8 mouse cellular contexts compared by ENCODE assay signal in the genomic region with DNA sequence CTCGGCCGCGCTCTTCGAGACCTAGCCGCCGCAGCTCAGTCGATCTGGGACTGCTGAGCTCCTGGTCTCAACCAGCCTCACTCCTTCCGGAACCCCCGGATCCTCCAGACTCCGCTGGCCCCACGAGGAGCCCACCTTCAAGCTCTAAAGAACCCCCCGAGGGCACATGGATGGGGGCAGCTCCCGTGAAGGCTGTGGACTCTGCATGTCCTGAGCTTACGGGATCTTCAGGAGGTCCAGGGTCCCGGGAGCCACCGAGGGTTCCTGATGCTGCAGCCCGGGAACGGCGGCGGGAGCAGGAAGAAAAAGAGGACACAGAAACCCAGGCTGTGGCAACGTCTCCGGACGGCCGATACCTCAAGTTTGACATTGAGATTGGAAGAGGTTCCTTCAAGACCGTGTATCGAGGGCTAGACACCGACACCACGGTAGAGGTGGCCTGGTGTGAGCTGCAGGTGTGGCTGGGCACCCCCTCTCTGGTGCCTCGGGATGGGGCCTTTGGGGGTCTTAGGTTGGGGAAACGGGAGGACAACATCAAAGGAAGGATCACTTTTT. TPM values are rescaled to one million over a fixed set of nuclear protein-coding genes. Genes with fewer than 3 reads are reported as not detected.
DNase-seq lines count a peak whose midpoint lies in the region; ATAC-seq and TF ChIP-seq lines count a peak whose summit lies in the region.

No protein-coding gene starts in this region.

- no peak for DNase-seq in left cerebral cortex, adult 2 months (ENCODE audit: extremely low spot score in 1 of 2, low spot score in 2 of 2)
- no peak for DNase-seq in left cerebral cortex, adult 11 months (ENCODE audit: low spot score)
- no peak for DNase-seq in Muller cell, postnatal 12 days (ENCODE audit: inconsistent ontology term)
- no peak for DNase-seq in spleen, adult 12 weeks (ENCODE audit: low spot score)
- no peak for DNase-seq in adrenal gland, adult 18-20 months (ENCODE audit: low spot score in 2 of 2)

- WGBS in kidney, embryonic 16.5 days: under 1% methylated on average over 30 of the region's 30 CpGs

- H3K4me1 ChIP-seq in erythroblast, embryonic 14.5 days (ENCODE audit: control insufficient read depth): peaks cover 79% of the 10 kb centered on the region
- H3K4me1 ChIP-seq in kidney, embryonic 16.5 days (ENCODE audit: insufficient read depth, low read length): peaks cover 77% of the 10 kb centered on the region

- peak overlapping the region; percentile 98 for H3K4me2 ChIP-seq in kidney, embryonic 16.5 days (replicated peaks; ENCODE audit: low read depth, low read length)
- H3K4me2 ChIP-seq in myocyte (ENCODE audit: low read depth): peak overlapping the region; percentile 70

- intact Hi-C loops in left cerebral cortex, adult 2 months (cut with DNase I): no loop called here

- H3K9me3 ChIP-seq in erythroblast, embryonic 14.5 days (ENCODE audit: control insufficient read depth, low read length): peaks cover 12% of the 10 kb centered on the region
- no peaks in the 10 kb centered on the region for H3K9me3 ChIP-seq in kidney, embryonic 16.5 days (ENCODE audit: low read length)

- no peaks in the 10 kb centered on the region for H3K79me2 ChIP-seq in myocyte (ENCODE audit: control insufficient read depth, insufficient read depth)

- peaks cover 50% of the 10 kb centered on the region for H3K36me3 ChIP-seq in erythroblast, embryonic 14.5 days (ENCODE audit: control insufficient read depth)
- peaks cover 7% of the 10 kb centered on the region for H3K36me3 ChIP-seq in kidney, embryonic 16.5 days (ENCODE audit: insufficient read depth, low read length)
- H3K36me3 ChIP-seq in myocyte (ENCODE audit: control insufficient read depth, insufficient read depth): no peaks in the 10 kb centered on the region

- peak overlapping the region; percentile 91 for H3K9ac ChIP-seq in kidney, embryonic 16.5 days (replicated peaks; ENCODE audit: low read length)

- no peak for TF ChIP-seq CTCF in left cerebral cortex, adult 2 months (IDR thresholded peaks at IDR 0.05)

- no peak overlapping the region for H3ac ChIP-seq in myocyte (ENCODE audit: control insufficient read depth, insufficient read length)

- peak; percentile 29; the same call in 1 of the 2 replicates for ATAC-seq in kidney, embryonic 16.5 days (ENCODE audit: low FRiP score, low TSS enrichment)

- H3K27ac ChIP-seq in left cerebral cortex, adult 2 months: peak overlapping the region; percentile 19; the same call in 1 of the 2 replicates
- H3K27ac ChIP-seq in kidney, embryonic 16.5 days (ENCODE audit: low read length): peak overlapping the region; percentile 98

- TF ChIP-seq POLR2A in myocyte (IDR thresholded peaks at IDR 0.05; ENCODE audit: insufficient read length, low read depth): no peak

- peaks cover 54% of the 10 kb centered on the region for H3K27me3 ChIP-seq in erythroblast, embryonic 14.5 days (ENCODE audit: control insufficient read depth)
- H3K27me3 ChIP-seq in kidney, embryonic 16.5 days (ENCODE audit: insufficient read depth, low read length): peaks cover 20% of the 10 kb centered on the region
- H3K27me3 ChIP-seq in myocyte (ENCODE audit: control insufficient read depth, insufficient read depth, insufficient read length): peaks cover 42% of the 10 kb centered on the region

- peak overlapping the region; percentile 53 for H3K4me3 ChIP-seq in left cerebral cortex, adult 2 months
- H3K4me3 ChIP-seq in erythroblast, embryonic 14.5 days (replicated peaks): peak overlapping the region; percentile 82
- peak overlapping the region; percentile 78 for H3K4me3 ChIP-seq in kidney, embryonic 16.5 days (ENCODE audit: low read length)
- no peak overlapping the region for H3K4me3 ChIP-seq in myocyte

TF ChIP-seq in myocyte, 11 proteins besides CTCF, POLR2A, EP300 and RAD21:
- TF ChIP-seq TCF3 (IDR thresholded peaks at IDR 0.05; ENCODE audit: insufficient read length, low read depth): no peak
- TF ChIP-seq MAX (IDR thresholded peaks at IDR 0.05; ENCODE audit: low read depth): no peak
- no peak for TF ChIP-seq REST (IDR thresholded peaks at IDR 0.05; ENCODE audit: insufficient read depth, insufficient read length)
- no peak for TF ChIP-seq MYOD1 (IDR thresholded peaks at IDR 0.05; ENCODE audit: control insufficient read depth in 1 of 3, insufficient read length in 2 of 3, low read depth in 2 of 3)
- no peak for TF ChIP-seq CEBPB (IDR thresholded peaks at IDR 0.05; ENCODE audit: insufficient read depth, poor library complexity, severe bottlenecking)
- no peak for TF ChIP-seq SRF (IDR thresholded peaks at IDR 0.05; ENCODE audit: control insufficient read depth, insufficient read length, low read depth)
- TF ChIP-seq E2F4 (IDR thresholded peaks at IDR 0.05; ENCODE audit: insufficient read depth): no peak
- no peak for TF ChIP-seq USF1 (IDR thresholded peaks at IDR 0.05; ENCODE audit: low read depth)
- no peak for TF ChIP-seq POLR2AphosphoS2 (IDR thresholded peaks at IDR 0.05; ENCODE audit: insufficient read length, low read depth)
- TF ChIP-seq MYOG (IDR thresholded peaks at IDR 0.05; ENCODE audit: control insufficient read depth in 1 of 3, insufficient read depth in 1 of 3, insufficient read length in 2 of 3, low read depth in 2 of 3): no peak
- no peak for TF ChIP-seq TCF12 (IDR thresholded peaks at IDR 0.05; ENCODE audit: insufficient read depth, poor library complexity, severe bottlenecking)

RNA-seq across cellular contexts. Expression of gene Wnk4, which starts 0.5 kb away (rescaled TPM):
- 1 to 10 TPM; 4.5 to 8.0 TPM for total RNA-seq in left cerebral cortex, adult 2 months (2021)
- 14.8 and 19.5 TPM in 2 replicates for polyA plus RNA-seq in erythroblast, embryonic 14.5 days (2012)
- polyA plus RNA-seq in kidney, embryonic 16.5 days (2015; fragmentation: Nextera tagmentation; extraction: Ambion mirVana): 30.5 and 39.5 TPM in 2 replicates
- 0.19 TPM for polyA plus RNA-seq in myocyte (2012; fragmentation: generic; extraction: Trizol)
- 1 to 10 TPM; 4.1 to 4.6 TPM for total RNA-seq in adrenal gland, adult 18-20 months (2021)

RNA-seq across cellular contexts. Expression of gene Vps25, which starts 7.4 kb away (rescaled TPM):
- total RNA-seq in left cerebral cortex, adult 2 months (2021): 10 to 100 TPM; 59.3 to 61.0 TPM
- polyA plus RNA-seq in erythroblast, embryonic 14.5 days (2012): 16.1 and 19.2 TPM in 2 replicates
- 154 TPM in 2 replicates for polyA plus RNA-seq in kidney, embryonic 16.5 days (2015; fragmentation: Nextera tagmentation; extraction: Ambion mirVana)
- polyA plus RNA-seq in myocyte (2012; fragmentation: generic; extraction: Trizol): 141 TPM
- 100 to 1,000 TPM in 1 of 2 experiments, 10 to 100 TPM in 1; 89.3 to 113 TPM for total RNA-seq in adrenal gland, adult 18-20 months (2021)

RNA-seq across cellular contexts. Expression of gene Ramp2, which starts 15.1 kb away (rescaled TPM):
- 10 to 100 TPM; 35.7 to 40.8 TPM for total RNA-seq in left cerebral cortex, adult 2 months (2021)
- polyA plus RNA-seq in erythroblast, embryonic 14.5 days (2012): 0.07 and 0.09 TPM in 2 replicates
- polyA plus RNA-seq in kidney, embryonic 16.5 days (2015; fragmentation: Nextera tagmentation; extraction: Ambion mirVana): 246 and 270 TPM in 2 replicates
- polyA plus RNA-seq in myocyte (2012; fragmentation: generic; extraction: Trizol): 2.5 TPM
- 10 to 100 TPM; 38.3 to 41.4 TPM for total RNA-seq in adrenal gland, adult 18-20 months (2021)

RNA-seq across cellular contexts. Expression of gene Cntd1, which starts 17.9 kb away (rescaled TPM):
- total RNA-seq in left cerebral cortex, adult 2 months (2021): under 1 TPM; 0.44 to 0.81 TPM
- polyA plus RNA-seq in erythroblast, embryonic 14.5 days (2012): 0.02 TPM in 1 of 2 replicates, not detected in the other
- polyA plus RNA-seq in kidney, embryonic 16.5 days (2015; fragmentation: Nextera tagmentation; extraction: Ambion mirVana): 1.7 and 3.2 TPM in 2 replicates
- 0.07 TPM for polyA plus RNA-seq in myocyte (2012; fragmentation: generic; extraction: Trizol)
- total RNA-seq in adrenal gland, adult 18-20 months (2021): under 1 TPM; 0.33 to 0.99 TPM

RNA-seq across cellular contexts. Expression of gene Coa3, which starts 18.0 kb away (rescaled TPM):
- 10 to 100 TPM; 97.5 to 98.4 TPM for total RNA-seq in left cerebral cortex, adult 2 months (2021)
- 2.2 and 4.5 TPM in 2 replicates for polyA plus RNA-seq in erythroblast, embryonic 14.5 days (2012)
- polyA plus RNA-seq in kidney, embryonic 16.5 days (2015; fragmentation: Nextera tagmentation; extraction: Ambion mirVana): 197 and 200 TPM in 2 replicates
- polyA plus RNA-seq in myocyte (2012; fragmentation: generic; extraction: Trizol): 155 TPM
- total RNA-seq in adrenal gland, adult 18-20 months (2021): 10 to 100 TPM; 79.9 to 86.3 TPM

Comparison
In these comparisons a context has a peak if more than half of its experiments do, and no peak if none do; other contexts are left out.
1. RNA of gene Wnk4, which starts 0.5 kb away (polyA plus RNA-seq): 30.5 to 39.5 TPM in kidney, embryonic 16.5 days and 14.8 to 19.5 TPM in erythroblast, embryonic 14.5 days; 0.19 TPM in myocyte (single experiment); every median in the first group is over 10 times any median in the second.
2. RNA of gene Ramp2, which starts 15.1 kb away (polyA plus RNA-seq): 246 to 270 TPM in kidney, embryonic 16.5 days; 2.5 TPM in myocyte (single experiment) and 0.07 to 0.09 TPM in erythroblast, embryonic 14.5 days; every median in the first group is over 10 times any median in the second.